Mouse (Mus musculus) granulocyte monocyte progenitor cell, adult 5-6 weeks (primary cell): ENCODE data around the gene Clps. TPM values are rescaled to one million over a fixed set of nuclear protein-coding genes. Genes with fewer than 3 reads are reported as not detected.
A peak's percentile ranks its signal among the peaks of the same experiment; 100 is the strongest.

Experiments
- ATAC-seq: replicated peaks from 2 replicates; pipeline ENCODE4 v1.8.0; 2016; ENCODE audit warnings: mild to moderate bottlenecking, moderate TSS enrichment, inconsistent platforms; ENCODE audit not compliant: poor library complexity, severe bottlenecking
- total RNA-seq, 2 experiments: library from RNA; stranded (forward) in 1 of 2; stranded (reverse) in 1 of 2; fragments of 200-712, 200-1000 nt in 1 of 2; fragments of >200 nt in 1 of 2; fragmentation: Nextera tagmentation in 1 of 2; gene quantifications; 2 replicates each; pipeline ENCODE4 v1.2.3; 2014 to 2017

Clps gene
- total RNA-seq, 2 experiments from 2014 or later = not detected

DNA sequence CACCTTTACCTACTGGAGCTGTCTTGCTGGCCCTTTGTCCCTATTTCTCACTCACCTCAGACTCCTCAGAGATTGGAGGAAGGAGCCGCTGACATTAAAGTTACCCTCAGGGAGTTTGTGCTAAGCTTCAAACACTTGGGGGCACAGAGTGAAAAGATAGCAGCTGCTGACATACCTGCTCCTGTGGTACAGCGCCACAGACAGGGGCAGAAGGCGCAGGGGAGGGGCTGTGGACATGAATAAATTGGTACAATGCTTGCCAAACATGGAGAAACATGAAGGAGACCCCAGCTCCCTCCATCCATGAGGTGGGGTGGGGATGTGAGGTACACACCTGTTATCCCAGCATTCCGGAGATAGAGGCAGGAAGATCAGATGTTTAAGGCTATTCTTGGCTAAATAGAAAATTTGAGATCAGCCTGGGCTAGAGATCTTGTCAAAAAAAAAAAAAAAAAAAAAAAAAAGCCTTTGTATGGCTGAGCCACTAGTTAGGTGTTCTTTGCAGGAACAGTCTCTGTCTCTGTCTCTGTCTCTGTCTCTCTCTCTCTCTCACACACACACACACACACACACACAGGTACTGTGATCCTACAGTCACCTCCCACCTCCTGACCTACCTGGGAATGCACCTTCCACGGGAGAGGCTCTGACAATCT lies 39.4 kb downstream of the Clps start:
- ATAC-seq = no peak

GRCm38 (mm10) chr17:28520561-28520960 lies 40.0 kb downstream of the Clps start:
- no peak for ATAC-seq

DNA sequence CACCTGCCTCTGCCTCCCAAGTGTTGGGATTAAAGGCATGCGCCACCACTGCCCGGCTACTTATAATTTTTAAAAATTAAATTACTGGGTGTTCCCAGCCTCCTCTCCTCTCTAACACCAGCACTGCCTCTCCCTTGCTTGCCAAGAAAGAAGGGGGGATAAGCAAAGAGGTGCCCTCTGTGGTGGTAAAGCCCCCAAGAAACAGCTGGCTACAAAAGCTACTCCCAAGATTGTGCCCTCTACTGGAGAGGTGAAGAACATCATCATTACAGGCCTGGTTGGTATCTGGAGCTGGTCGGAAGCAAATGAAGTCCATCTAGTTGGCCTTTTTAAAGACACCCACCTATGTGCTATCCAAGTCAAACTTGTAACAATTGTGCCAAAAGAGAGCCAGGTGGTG lies 40.7 kb downstream of the Clps start:
- no peak for ATAC-seq

DNA sequence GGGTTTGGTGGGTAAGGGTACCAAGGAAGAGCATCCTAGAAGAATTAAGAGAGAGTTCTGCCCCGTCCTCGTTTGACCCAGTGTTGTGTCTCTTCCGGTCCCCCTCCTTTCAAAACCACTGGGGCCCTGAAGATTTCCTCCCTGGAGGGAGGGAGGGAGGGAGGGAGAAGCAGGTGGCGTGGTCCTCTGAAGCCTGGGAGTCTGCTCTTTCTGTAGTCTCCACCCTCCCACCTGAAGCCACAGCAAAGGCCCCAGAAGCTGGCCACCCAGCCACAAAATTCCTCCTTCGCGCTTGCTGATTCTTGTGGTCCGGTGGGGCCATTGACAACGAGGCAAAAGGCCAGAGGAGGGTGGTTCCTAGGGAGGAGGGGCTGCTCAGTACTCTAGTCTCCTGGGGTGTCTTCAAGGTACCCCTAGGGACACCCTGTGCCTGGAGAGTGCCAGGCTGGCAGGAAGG lies 41.9 kb downstream of the Clps start:
- ATAC-seq = no peak; the same call in 1 of the 2 replicates

GRCm38 (mm10) chr17:28517956-28518614 lies 42.5 kb downstream of the Clps start:
- ATAC-seq = peak; percentile 43

- ATAC-seq = no peak
Observed at GRCm38 (mm10) chr17:28517441-28517955, 43.1 kb downstream of the Clps start, which contains the start of gene Fkbp5. Gene Fkbp5 (minus strand): TSS chr17:28517527.

- no peak for ATAC-seq
Observed at GRCm38 (mm10) chr17:28516881-28517280, 43.7 kb downstream of the Clps start.

GRCm38 (mm10) chr17:28515431-28516341 lies 44.9 kb downstream of the Clps start:
- ATAC-seq = peak; percentile 10; the same call in 1 of the 2 replicates

GRCm38 (mm10) chr17:28514555-28514954 lies 46.0 kb downstream of the Clps start:
- ATAC-seq = no peak

DNA sequence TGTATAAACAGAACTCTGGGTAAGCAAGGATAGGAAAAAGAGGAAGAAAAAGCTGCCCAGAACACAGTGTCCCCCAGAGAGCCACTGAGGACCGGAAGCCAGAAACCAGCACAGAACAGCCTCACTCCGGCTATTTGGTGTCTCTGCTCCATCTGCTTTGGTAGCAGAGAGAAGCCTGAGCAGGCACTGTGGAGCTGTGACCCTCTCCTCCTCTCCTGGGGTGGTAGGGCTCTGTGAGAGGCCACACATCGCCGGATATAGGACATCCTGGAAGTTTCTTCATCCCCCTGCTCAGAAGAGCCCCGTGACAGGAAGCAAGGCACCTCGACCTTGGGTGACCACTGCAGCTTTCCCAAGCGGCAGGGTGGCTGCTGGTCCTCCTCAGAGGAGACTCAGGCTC lies 46.7 kb downstream of the Clps start:
- peak; percentile 54 for ATAC-seq

DNA sequence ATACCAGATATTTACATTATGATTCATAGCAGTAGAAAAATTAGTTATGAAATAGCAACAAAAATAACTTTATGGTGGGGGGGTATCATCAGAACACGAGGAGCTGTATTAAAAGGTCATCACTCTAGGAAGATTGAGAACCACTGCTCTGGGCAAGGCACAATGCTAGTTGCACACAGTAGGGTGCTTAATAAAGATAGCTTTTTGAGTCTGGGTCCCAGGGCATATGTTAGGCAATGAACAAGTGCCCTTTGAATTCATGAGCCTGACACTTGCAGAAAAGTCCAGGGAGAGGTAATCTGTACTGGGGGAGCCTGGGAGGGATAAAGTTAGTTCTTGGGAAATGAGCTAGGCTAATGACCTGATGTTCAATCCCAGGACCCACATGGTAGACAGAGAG lies 47.2 kb downstream of the Clps start:
- no peak for ATAC-seq

GRCm38 (mm10) chr17:28512696-28513095 lies 47.9 kb downstream of the Clps start:
- no peak for ATAC-seq

GRCm38 (mm10) chr17:28511616-28512541 lies 48.7 kb downstream of the Clps start:
- no peak for ATAC-seq

DNA sequence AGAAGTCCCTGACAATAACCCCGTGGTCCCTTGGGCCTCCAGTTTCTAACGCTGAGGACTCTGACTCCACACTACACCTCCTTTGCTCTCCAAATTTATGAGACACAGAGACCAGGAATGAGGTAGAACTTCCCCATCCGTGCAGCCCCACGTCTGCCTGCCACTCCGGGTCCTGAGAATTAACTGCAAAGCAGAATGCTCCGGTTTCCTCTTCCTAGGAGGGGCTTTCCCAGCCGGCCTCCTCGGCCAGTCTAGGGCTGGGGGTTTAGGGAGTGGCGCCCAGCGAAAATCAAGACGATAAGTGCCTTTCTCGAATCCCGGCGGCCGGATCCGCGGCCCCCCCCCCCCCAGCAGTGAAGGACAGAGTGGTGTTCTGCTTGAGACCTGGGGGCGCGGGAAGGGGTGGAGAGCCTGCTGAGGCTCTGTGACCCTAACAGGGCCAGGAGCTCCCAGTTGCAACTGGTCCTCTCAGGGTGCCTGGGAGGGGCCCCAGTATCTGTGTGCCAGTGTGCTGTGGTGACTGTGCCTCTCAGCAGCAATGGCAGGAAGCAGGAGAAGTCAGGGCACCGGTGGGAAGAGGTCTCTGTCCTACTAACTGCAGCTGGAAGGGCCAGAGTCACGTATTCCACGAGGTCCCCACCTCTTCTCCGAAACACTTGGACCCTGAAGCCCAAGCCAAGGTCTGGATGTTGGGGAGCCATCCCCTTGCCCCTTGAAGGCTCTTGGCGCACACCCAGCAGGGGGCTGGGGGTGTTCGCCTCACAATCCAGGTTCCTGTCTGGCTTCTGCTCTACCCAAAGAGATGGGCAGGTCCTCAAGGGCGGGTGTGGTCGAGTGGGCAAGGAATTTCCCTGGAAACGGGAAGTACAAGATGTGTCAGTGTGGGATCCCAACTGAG lies 49.9 kb downstream of the Clps start:
- peak; percentile 31; the same call in 1 of the 2 replicates for ATAC-seq

Other genes with a start within 250 kb of the Clps start
- 41.7 and 47.9 TPM in 2 replicates for gene Fance, start 247.2 kb downstream of the Clps start, total RNA-seq (2014; fragmentation: Nextera tagmentation)
- 15.0 and 16.4 TPM in 2 replicates for gene Fance, start 247.2 kb downstream of the Clps start, total RNA-seq (2017)
- 2,618 and 3,063 TPM in 2 replicates for gene Rpl10a, start 232.3 kb downstream of the Clps start, total RNA-seq (2014; fragmentation: Nextera tagmentation)
- 785 and 838 TPM in 2 replicates for gene Rpl10a, start 232.3 kb downstream of the Clps start, total RNA-seq (2017)
- gene Tead3, start 209.9 kb downstream of the Clps start, total RNA-seq (2014; fragmentation: Nextera tagmentation) = 3.3 TPM in 1 of 2 replicates, not detected in the other
- gene Tead3, start 209.9 kb downstream of the Clps start, total RNA-seq (2017) = 0.04 TPM in 1 of 2 replicates, not detected in the other
- gene Tulp1, start 195.5 kb downstream of the Clps start, total RNA-seq (2014; fragmentation: Nextera tagmentation) = not detected in 2 replicates
- gene Tulp1, start 195.5 kb downstream of the Clps start, total RNA-seq (2017) = 0.69 TPM in 1 of 2 replicates, not detected in the other
- gene Fkbp5, start 43.2 kb downstream of the Clps start, total RNA-seq (2014; fragmentation: Nextera tagmentation) = 49.1 and 63.7 TPM in 2 replicates
- 40.8 and 53.1 TPM in 2 replicates for gene Fkbp5, start 43.2 kb downstream of the Clps start, total RNA-seq (2017)
- not detected in 2 replicates for gene Armc12, start 30.0 kb downstream of the Clps start, total RNA-seq (2014; fragmentation: Nextera tagmentation)
- gene Armc12, start 30.0 kb downstream of the Clps start, total RNA-seq (2017) = not detected in 2 replicates
- not detected in 2 replicates for gene Clpsl2, start 11.4 kb downstream of the Clps start, total RNA-seq (2014; fragmentation: Nextera tagmentation)
- gene Clpsl2, start 11.4 kb downstream of the Clps start, total RNA-seq (2017) = not detected in 2 replicates
- not detected in 2 replicates for gene Lhfpl5, start 14.9 kb upstream of the Clps start, total RNA-seq (2014; fragmentation: Nextera tagmentation)
- gene Lhfpl5, start 14.9 kb upstream of the Clps start, total RNA-seq (2017) = not detected in 2 replicates
- gene Srpk1, start 61.9 kb upstream of the Clps start, total RNA-seq (2014; fragmentation: Nextera tagmentation) = 125 and 178 TPM in 2 replicates
- gene Srpk1, start 61.9 kb upstream of the Clps start, total RNA-seq (2017) = 129 and 150 TPM in 2 replicates
- 3.8 TPM in 1 of 2 replicates, not detected in the other for gene Slc26a8, start 129.5 kb upstream of the Clps start, total RNA-seq (2014; fragmentation: Nextera tagmentation)
- 0.93 and 2.5 TPM in 2 replicates for gene Slc26a8, start 129.5 kb upstream of the Clps start, total RNA-seq (2017)
- 123 and 141 TPM in 2 replicates for gene Mapk14, start 130.6 kb upstream of the Clps start, total RNA-seq (2014; fragmentation: Nextera tagmentation)
- gene Mapk14, start 130.6 kb upstream of the Clps start, total RNA-seq (2017) = 101 and 156 TPM in 2 replicates
- gene AC170998.1, start 165.3 kb upstream of the Clps start, total RNA-seq (2014; fragmentation: Nextera tagmentation) = 10.5 and 19.9 TPM in 2 replicates
- gene AC170998.1, start 165.3 kb upstream of the Clps start, total RNA-seq (2017) = 1.3 and 3.2 TPM in 2 replicates
- 1.8 and 2.0 TPM in 2 replicates for gene Mapk13, start 208.5 kb upstream of the Clps start, total RNA-seq (2014; fragmentation: Nextera tagmentation)
- gene Mapk13, start 208.5 kb upstream of the Clps start, total RNA-seq (2017) = 0.88 and 3.4 TPM in 2 replicates
- 30.4 and 39.0 TPM in 2 replicates for gene Brpf3, start 240.3 kb upstream of the Clps start, total RNA-seq (2014; fragmentation: Nextera tagmentation)
- gene Brpf3, start 240.3 kb upstream of the Clps start, total RNA-seq (2017) = 2.8 and 15.2 TPM in 2 replicates